Mouse (Mus musculus): ENCODE measurements at regions not wholly inside any gene's neighbourhood (a gene's known extent, or its start where the extent isn't known, plus 50 kb on each side); places are given as distances from the start of the nearest gene placed in this dataset.

- peak; percentile 46; the same call in 1 of the 2 replicates for ATAC-seq (replicated peaks; ENCODE audit: poor library complexity)
Observed at GRCm38 (mm10) chr16:93287520-93287919, 316.3 kb downstream of the Setd4 start.

- ATAC-seq (replicated peaks; ENCODE audit: poor library complexity) = no peak
Observed at GRCm38 (mm10) chr16:93286816-93287215, 317.0 kb downstream of the Setd4 start.

- ATAC-seq (replicated peaks; ENCODE audit: poor library complexity) = no peak
Observed at GRCm38 (mm10) chr16:93285191-93285590, 318.7 kb downstream of the Setd4 start.

GRCm38 (mm10) chr16:93281715-93282114, 322.1 kb downstream of the Setd4 start:
- no peak for ATAC-seq (replicated peaks; ENCODE audit: poor library complexity)

- ATAC-seq (replicated peaks; ENCODE audit: poor library complexity) = no peak
Observed at GRCm38 (mm10) chr16:93272636-93273035, 331.2 kb downstream of the Setd4 start.

- ATAC-seq (replicated peaks; ENCODE audit: poor library complexity) = no peak
Observed at GRCm38 (mm10) chr16:93272146-93272545, 331.7 kb downstream of the Setd4 start.

- no peak for ATAC-seq (replicated peaks; ENCODE audit: poor library complexity)
Observed at GRCm38 (mm10) chr16:93264061-93264585, 339.7 kb downstream of the Setd4 start.

- no peak for ATAC-seq (replicated peaks; ENCODE audit: poor library complexity)
Observed at GRCm38 (mm10) chr16:93263141-93263815, 340.6 kb downstream of the Setd4 start.

- ATAC-seq (replicated peaks; ENCODE audit: poor library complexity) = peak; percentile 29; the same call in 1 of the 2 replicates
Observed at GRCm38 (mm10) chr16:93246825-93247224, 357.0 kb downstream of the Setd4 start.

- ATAC-seq (replicated peaks; ENCODE audit: poor library complexity) = peak; percentile 52
Observed at GRCm38 (mm10) chr16:93245738-93246137, 358.1 kb downstream of the Setd4 start.

GRCm38 (mm10) chr16:93238898-93239297, 365.0 kb downstream of the Setd4 start:
- ATAC-seq (replicated peaks; ENCODE audit: poor library complexity) = no peak

- ATAC-seq (replicated peaks; ENCODE audit: poor library complexity) = no peak
Observed at GRCm38 (mm10) chr16:93238326-93238725, 365.5 kb downstream of the Setd4 start.

- no peak for ATAC-seq (replicated peaks; ENCODE audit: poor library complexity)
Observed at GRCm38 (mm10) chr16:93225644-93226043, 378.2 kb downstream of the Setd4 start.

GRCm38 (mm10) chr16:93225196-93225595, 378.7 kb downstream of the Setd4 start:
- peak; percentile 26; the same call in 1 of the 2 replicates for ATAC-seq (replicated peaks; ENCODE audit: poor library complexity)

- peak; percentile 42 for ATAC-seq (replicated peaks; ENCODE audit: poor library complexity)
Observed at GRCm38 (mm10) chr16:93219731-93220130, 384.1 kb downstream of the Setd4 start.

GRCm38 (mm10) chr16:93218402-93218801, 385.5 kb downstream of the Setd4 start:
- ATAC-seq (replicated peaks; ENCODE audit: poor library complexity) = no peak

- no peak for ATAC-seq (replicated peaks; ENCODE audit: poor library complexity)
Observed at GRCm38 (mm10) chr16:93217600-93218226, 386.1 kb downstream of the Setd4 start.

- ATAC-seq (replicated peaks; ENCODE audit: poor library complexity) = 0 out of 2 replicates have a peak, but pooled peaks have one; percentile 9
Observed at GRCm38 (mm10) chr16:93215630-93216029, 388.2 kb downstream of the Setd4 start.

GRCm38 (mm10) chr16:93213618-93214017, 387.7 kb upstream of the Runx1 start:
- no peak for ATAC-seq (replicated peaks; ENCODE audit: poor library complexity)

- ATAC-seq (replicated peaks; ENCODE audit: poor library complexity) = peak; percentile 74
Observed at GRCm38 (mm10) chr16:93207675-93208074, 381.7 kb upstream of the Runx1 start.

- peak; percentile 60 for ATAC-seq (replicated peaks; ENCODE audit: poor library complexity)
Observed at GRCm38 (mm10) chr16:93207217-93207616, 381.3 kb upstream of the Runx1 start.

GRCm38 (mm10) chr16:93206325-93206724, 380.4 kb upstream of the Runx1 start:
- ATAC-seq (replicated peaks; ENCODE audit: poor library complexity) = no peak

Data from megakaryocyte progenitor cell, adult 5-6 weeks (primary cell).